Mouse (Mus musculus): ENCODE data around the gene Ska3.

GRCm38 (mm10) chr14:57835157-57835556 is 9.2 kb upstream of the Ska3 start:
- TF ChIP-seq CTCF (IDR thresholded peaks at IDR 0.05; ENCODE audit: control insufficient read depth, insufficient read depth, insufficient read length) (no peak), USF1 (IDR thresholded peaks at IDR 0.05; ENCODE audit: low read depth) (no peak), MYOD1 (IDR thresholded peaks at IDR 0.05; ENCODE audit: control insufficient read depth, insufficient read length, low read depth) (no peak), MAX (IDR thresholded peaks at IDR 0.05) (no peak), CEBPB (IDR thresholded peaks at IDR 0.05; ENCODE audit: low read depth) (no peak), MYOG (IDR thresholded peaks at IDR 0.05; ENCODE audit: control insufficient read depth, extremely low read depth, insufficient read length) (no peak)
